Mouse (Mus musculus): Measurements from ENCODE around the gene Gm11437.

- TF ChIP-seq CTCF (IDR thresholded peaks at IDR 0.05; ENCODE audit: low read depth, low read length) (no peak), POLR2A (IDR thresholded peaks at IDR 0.05; ENCODE audit: borderline replicate concordance, low read depth, low read length) (no peak)
Observed at GRCm38 (mm10) chr11:84113623-84114022, 53.7 kb downstream of the Gm11437 start.
